Mouse (Mus musculus) embryo, embryonic 11.5 days (tissue): ENCODE results near the gene Nf1.
"Not testable (repeated sequence)": the region's sequence is repeated elsewhere in the genome, so short reads cannot be mapped to it uniquely, and the experiment has no call there.

ENCODE experiments used
- DNase-seq: peaks from one replicate; pipeline ENCODE4 v3.0.0-alpha.2; 2012; ENCODE audit warnings: low read depth, low spot score

Nf1 gene

DNA sequence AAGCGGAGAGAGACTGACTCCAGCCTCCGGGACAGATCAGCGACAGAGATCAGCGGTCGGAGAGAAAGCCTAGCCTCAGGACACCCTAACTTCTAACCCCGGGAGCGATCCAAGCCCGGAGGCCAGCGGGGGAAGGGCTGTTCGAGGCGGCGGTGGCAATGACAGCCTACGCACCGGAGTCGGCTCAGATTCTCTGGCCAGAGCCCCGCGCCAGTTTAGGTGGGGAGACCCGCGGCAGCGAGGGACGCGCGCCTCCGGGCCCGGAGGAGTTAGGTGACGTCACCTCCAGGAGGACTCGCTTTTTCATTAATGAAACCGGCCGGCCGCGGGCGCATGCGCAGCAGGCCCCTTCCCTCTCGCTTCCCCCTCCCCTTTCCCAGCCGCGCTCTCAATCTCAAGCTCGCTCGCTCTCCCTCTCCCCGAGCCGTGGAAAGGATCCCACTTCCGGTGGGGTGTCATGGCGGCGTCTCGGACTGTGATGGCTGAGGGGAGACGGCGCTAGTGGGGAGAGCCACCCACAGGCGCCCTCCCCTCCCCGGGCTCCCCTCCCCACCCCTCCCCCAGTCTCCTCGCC is at the start of gene Nf1:
Gene Nf1, plus strand, starts transcription at position 460 of the 574 bp plus-strand sequence.
- peak; percentile 96 for DNase-seq

DNA sequence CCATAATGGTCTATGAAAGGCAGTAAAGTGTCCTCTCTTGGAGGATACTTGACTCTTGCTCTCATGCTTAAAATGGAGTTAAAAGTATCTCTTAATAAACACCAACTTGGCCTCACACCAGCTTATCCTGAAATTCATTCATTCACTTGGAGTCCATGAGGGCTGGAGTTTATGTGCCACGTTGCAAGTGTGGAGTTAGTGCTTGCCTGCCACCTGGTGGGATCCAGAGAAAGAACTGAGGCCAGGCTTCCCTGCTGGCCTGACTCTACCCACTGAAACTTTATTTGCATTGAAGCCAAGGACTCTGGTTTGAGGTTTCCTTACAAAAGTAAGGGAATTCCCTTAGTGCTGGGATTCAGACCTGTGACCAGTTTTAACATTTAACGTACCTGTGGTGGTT is 49.0 kb upstream of the Nf1 start:
- no peak for DNase-seq

DNA sequence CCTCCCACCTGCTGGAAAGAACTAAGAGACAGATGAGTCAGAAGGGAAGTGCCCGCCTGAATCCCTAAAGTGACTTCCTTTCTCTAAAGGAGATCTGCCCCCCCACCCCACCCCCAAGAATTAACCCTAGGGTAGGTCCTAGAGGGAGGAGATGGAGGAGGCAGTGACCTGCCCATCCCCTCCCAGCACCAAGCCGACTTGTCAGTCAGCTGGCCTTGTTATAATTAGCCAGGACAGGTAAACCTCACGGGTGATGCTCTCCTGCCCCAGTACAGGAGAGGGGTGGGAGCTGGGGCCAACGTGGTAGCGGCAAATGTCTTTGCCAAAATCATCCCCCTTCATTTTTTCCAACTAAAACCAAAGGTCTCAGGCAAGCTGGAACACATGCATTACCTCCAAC is 47.8 kb upstream of the Nf1 start:
- DNase-seq, result no peak

DNA sequence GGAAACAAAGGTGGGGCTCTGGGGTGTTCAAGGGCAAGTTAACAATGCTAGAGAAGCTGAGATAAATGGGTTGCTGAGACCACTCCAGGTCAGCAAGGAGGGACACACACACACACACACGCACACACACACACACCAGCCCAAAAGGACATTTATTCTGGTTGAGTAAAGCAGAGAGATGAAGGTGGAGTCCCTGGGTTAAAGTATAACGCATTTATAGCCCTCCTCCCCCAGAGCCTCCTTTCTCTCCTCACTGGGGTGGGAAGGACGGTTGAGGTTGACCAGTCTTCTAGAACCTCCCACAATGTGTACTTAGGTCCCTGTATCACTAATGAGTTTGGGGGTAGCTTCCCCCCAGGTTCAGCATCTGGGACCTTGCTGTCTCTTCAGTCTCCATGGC is 47.4 kb upstream of the Nf1 start:
- no peak for DNase-seq

GRCm38 (mm10) chr11:79293025-79293424 is 46.5 kb upstream of the Nf1 start:
- no peak for DNase-seq

GRCm38 (mm10) chr11:79293971-79294370 is 45.5 kb upstream of the Nf1 start:
- no peak for DNase-seq

- DNase-seq, result no peak
These were observed 43.3 kb upstream of the Nf1 start for GRCm38 (mm10) chr11:79296167-79296566.

GRCm38 (mm10) chr11:79296856-79297491 is 42.5 kb upstream of the Nf1 start, which contains the start of gene Gm9964:
TSS of gene Gm9964 (minus strand) at chr11:79296906.
- no peak for DNase-seq

DNA sequence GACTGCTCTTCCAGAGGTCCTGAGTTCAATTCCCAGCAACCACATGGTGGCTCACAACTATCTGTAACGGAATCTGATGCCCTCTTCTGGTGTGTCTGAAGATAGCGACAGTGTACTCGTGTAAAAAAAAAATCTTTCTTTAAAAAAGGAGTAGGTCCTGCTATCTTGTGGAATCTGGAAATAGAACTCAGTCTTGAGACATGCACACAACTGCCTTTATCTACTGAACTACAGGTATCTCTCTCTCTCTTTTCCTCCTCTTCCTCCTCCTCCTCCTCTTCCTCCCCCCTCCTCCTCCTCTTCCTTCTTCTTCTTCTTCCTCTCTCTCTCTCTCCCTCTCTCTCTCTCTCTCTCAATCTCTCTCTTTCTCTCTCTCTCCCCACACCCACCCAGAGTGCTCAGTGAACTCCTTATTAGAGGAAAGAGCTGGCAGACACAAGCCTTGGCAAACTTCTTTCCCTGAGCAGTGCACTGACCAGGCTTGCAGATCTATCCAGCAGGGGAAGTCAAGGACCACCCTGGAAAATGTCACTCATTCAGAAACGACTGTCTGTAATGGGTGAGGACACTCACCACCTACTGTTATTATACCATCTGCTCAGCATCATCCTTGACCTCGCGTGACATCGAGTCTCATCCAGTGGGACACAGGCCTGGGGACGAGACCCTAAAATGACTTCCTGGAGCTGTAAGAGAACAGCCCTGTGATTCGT is 39.6 kb upstream of the Nf1 start:
- DNase-seq, result no peak

DNA sequence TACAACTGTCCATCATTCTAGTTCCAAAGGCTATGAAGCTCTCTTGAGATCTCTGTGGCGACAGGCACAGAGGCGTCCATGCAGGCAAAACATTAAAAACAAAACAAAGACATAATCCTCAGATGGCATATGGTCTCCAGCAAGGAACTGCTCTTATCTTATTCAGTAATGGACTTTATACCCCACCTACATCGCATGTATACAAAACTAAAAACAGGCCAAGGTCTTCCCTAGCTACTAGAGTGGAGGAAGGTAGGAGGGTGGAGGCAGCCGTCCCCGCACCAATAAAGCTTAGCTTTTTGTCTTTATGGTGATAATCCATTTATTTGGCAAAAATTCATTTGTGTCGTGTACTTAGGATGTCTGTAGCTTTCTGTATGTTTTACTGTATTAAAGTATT is 36.4 kb upstream of the Nf1 start:
- no peak for DNase-seq

DNA sequence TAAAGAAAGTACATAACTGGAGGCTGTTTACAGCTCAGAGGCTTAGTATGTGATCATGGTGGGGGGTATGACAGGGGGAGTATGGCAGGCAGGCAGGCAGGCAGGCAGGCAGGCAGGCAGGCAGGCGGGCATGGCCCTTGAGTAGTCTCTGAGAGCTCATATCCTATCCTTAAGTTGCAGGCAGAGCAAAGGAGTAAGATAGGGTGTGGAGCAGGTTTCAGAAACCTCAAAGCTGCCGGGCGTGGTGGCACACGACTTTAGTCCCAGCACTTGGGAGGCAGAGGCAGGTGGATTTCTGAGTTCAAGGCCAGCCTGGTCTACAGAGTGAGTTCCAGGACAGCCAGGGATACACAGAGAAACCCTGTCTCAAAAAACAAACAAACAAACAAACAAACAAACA is 35.2 kb upstream of the Nf1 start:
- DNase-seq, result not testable (repeated sequence)

DNA sequence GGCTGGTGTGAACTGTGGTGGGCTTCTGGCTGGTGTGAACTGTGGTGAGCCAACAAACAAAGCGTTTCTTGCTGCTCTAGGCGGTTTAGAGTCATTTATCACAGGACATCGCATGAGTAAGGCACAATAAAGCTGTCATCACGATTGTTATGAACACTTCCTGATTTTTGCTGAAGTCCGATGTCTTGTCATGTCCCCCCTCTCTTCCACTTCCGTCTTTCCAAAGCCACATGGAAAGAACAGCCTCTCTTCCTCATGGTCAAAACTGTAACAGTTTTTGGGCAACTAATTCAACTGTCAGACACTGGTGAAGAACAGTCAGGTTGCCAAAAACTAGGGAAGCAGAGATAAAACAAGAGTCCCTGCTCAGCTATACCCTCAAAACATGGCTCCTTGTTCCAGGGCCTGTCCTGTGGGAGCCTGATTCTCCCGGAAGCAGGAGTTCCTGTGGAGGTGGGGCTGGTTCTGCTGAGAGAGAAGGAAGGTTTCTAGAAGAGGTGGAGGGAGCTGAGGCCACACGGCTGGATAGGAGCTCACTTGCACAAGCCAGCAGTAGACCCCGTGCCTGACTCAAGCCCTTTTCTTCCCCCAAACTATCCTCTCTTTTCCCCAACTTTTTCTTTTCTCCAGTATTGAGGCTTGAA is 33.7 kb upstream of the Nf1 start:
- no peak for DNase-seq

GRCm38 (mm10) chr11:79306510-79306909 is 33.0 kb upstream of the Nf1 start:
- DNase-seq, result no peak

DNA sequence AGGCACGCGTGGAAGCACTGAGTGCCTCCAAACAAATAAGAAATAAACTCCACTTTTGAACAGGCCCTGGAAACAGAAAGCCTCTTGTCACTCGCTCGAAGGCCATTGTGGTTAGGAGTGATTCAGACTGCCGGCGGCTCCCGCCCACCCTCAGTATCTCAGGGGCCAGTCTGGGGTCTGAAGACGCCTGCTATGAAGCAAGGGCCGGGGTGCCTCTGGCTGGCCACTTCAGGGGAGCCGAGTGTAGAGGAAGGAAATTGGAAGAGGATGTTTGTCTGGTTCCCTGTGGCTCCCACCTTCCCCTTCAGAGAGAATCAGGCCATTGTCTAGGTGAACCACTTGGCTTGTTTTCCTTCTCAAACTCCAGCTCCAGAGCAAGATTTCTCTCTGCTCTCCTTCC is 32.5 kb upstream of the Nf1 start:
- no peak for DNase-seq

DNA sequence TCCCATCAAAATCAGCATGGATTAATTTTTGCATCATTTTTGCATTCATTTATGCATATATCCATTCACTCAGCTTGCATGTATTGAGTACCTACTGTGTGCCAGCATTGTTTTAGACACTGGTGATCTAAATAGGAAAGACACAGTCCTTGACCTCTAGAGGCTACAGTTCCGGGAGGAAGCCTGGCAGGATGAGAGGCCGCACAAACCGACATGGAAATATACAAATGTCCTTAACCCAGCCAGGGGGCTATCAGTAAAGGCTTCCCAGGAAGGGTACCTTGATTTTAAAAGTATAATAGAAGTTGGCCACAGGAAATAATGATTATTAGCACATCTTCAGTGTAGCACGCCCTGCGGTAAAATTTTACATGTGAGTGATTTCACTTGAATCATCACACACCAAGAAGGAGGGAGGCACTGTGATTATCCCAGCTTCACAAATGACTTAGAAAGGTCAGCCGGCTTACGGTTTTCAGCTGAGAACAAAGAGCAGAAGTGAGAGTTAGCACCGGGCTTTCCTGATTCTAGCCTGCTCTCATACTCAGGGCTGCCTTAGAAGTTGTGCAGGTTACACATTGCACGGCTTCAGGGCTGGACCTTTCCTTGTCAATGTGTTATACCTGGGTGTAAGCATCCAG is 31.8 kb upstream of the Nf1 start:
- DNase-seq, result no peak

DNA sequence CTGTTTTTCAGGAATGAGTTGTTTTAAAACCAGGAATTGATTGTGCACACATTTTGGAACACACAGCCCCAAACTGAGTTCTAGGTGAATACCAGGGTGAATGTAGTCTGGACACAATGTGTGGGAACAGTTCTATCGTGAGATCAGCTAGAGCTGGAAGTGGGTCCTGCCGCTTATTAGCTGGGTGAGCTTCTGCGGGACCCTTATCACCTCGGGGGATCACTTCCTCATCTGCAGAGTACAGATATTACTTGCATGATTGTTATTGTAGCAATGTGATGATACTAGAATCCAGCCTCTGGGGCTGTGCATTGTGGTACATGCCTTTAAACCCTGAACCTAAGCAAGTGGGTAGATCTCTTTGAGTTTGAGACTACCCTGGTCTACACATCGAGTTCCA is 29.0 kb upstream of the Nf1 start:
- DNase-seq, result no peak

DNA sequence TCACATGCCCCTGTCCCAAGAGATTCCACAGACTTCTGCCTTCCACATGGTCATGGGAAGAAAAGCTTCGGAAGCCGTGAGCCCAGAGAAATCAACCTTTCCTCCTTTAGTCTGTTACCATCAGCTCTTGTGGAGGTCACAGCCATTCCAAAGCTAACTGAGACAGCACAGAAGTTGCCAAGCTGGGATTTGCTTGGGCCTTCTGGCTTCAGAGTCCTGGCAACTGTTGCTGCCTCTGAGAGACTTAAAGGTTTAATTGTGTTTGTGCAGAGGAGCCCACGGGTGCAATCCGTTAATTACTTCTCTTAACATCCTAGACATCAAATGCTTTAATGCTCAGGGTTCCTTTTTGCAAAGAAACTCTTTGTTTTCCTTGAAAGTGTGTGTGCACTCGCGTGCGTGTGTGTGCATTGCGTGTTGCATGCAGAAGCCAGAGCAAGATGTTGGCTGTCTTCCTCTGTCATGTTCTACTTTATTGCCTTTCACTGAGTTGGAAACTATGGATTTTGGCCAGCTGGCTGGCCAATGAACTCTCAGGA is 22.6 kb upstream of the Nf1 start:
- DNase-seq, result no peak

- DNase-seq, result no peak
These were observed 19.7 kb upstream of the Nf1 start for GRCm38 (mm10) chr11:79319807-79320206.

DNA sequence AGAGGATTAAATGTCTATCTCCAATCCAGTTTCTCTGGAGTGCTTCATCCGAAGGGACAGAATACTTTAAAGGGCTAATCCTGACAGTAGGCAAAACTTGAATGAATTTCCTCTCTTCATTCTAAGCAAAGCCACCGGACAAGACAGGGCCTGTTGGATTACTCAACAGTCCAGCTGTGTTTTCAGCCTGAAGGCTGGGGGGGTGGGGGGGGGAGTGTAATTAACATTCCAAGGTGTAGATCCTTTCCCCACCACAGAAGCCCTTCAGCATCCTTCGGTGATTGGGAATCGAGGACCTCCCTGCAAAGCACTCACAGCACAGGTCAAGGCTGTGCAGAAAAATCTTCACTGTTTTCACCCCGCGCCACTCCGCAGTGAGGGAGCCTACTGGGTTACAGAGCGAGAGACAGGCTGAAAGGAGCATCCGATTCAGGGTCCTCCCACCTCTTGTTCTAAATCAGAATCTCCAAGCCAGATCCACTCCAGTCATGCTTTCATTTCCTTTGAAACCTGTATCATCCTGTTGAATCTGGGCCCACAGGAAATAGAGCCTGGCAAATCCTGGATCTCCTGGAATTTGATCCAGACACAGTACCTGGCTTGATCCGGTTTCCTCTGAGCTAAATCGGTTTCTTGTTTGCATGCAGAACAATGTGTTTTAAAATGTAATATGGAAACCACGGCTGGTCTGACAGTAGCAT is 15.4 kb upstream of the Nf1 start:
- DNase-seq, result no peak

- no peak for DNase-seq
These were observed 13.8 kb upstream of the Nf1 start for GRCm38 (mm10) chr11:79325663-79326062.

- DNase-seq, result no peak
These were observed 12.4 kb upstream of the Nf1 start for GRCm38 (mm10) chr11:79327106-79327505.
